Mouse (Mus musculus): ENCODE data around the gene Psmd4.

The Psmd4 gene

GRCm38 (mm10) chr3:94987578-94987977 lies 54.8 kb downstream of the Psmd4 start:
- in situ Hi-C loops (cut with MboI; ENCODE audit: low pct_unique_long_range_greater_than_20kb in 1 of 2, low sequenced_read_pairs in 2 of 2, unreplicated experiment in 1 of 2): no loop called here

- in situ Hi-C loops (cut with MboI; ENCODE audit: low pct_unique_long_range_greater_than_20kb in 1 of 2, low sequenced_read_pairs in 2 of 2, unreplicated experiment in 1 of 2): no loop called here
These were observed 56.9 kb downstream of the Psmd4 start for GRCm38 (mm10) chr3:94985513-94985912.

GRCm38 (mm10) chr3:94984312-94984711 lies 58.1 kb downstream of the Psmd4 start:
- in situ Hi-C loops (cut with MboI; ENCODE audit: low pct_unique_long_range_greater_than_20kb in 1 of 2, low sequenced_read_pairs in 2 of 2, unreplicated experiment in 1 of 2): no loop called here

Measured in mouse embryonic stem cell (cell line).